In the genomic region with DNA sequence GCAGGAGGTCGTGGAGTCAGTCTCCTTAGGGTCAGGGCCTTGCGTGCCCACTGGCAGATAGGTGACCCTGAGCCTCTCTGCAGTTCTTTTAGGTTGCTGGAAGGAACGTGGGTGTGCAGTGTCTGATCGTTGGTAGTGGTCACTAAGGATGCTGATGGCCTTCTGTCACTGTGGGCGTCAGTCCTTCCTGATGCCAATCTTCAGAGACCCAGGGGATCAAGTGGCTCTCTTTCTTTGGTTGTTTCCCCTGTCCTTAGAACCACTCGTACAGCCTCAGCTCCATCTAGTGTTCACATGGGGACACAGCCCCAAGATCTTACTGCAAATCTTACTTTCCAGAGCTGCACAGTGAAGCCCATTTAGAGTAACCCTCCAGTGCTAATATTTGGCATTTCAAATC, we compare ENCODE assay signal across 8 mouse cellular contexts. TPM values are rescaled to one million over a fixed set of nuclear protein-coding genes. Genes with fewer than 3 reads are reported as not detected.
DNase-seq lines count a peak whose midpoint lies in the region; ATAC-seq and TF ChIP-seq lines count a peak whose summit lies in the region.

No protein-coding gene starts in this region.

- 0 out of 4 replicates have a peak, but pooled peaks of 1 of the 2 experiments have one; percentile 15 for TF ChIP-seq EP300 in MEL (IDR thresholded peaks at IDR 0.05; ENCODE audit: low read depth in 1 of 2, low read length in 2 of 2)

- H3K4me1 ChIP-seq in MEL (ENCODE audit: control insufficient read depth in 1 of 2, insufficient read depth in 2 of 2, low read length in 2 of 2), result peaks cover 3 to 11% of the 10 kb centered on the region in 2 experiments; a peak in 3 of 4 replicates
- H3K4me1 ChIP-seq in heart, embryonic 13.5 days, result peaks cover 25% of the 10 kb centered on the region
- peaks cover 28% of the 10 kb centered on the region for H3K4me1 ChIP-seq in lung, embryonic 15.5 days

- H3K9me3 ChIP-seq in MEL (replicated peaks; ENCODE audit: insufficient read depth, low read length), result no peaks in the 10 kb centered on the region
- no peaks in the 10 kb centered on the region for H3K9me3 ChIP-seq in heart, embryonic 13.5 days
- H3K9me3 ChIP-seq in lung, embryonic 15.5 days, result no peaks in the 10 kb centered on the region

- H3K27ac ChIP-seq in MEL (ENCODE audit: control insufficient read depth, low read depth, low read length), result no peak overlapping the region
- peak overlapping the region; percentile 54; the same call in 1 of the 2 replicates for H3K27ac ChIP-seq in heart, embryonic 13.5 days (replicated peaks)
- H3K27ac ChIP-seq in lung, embryonic 15.5 days, result peak overlapping the region; percentile 66; the same call in 1 of the 2 replicates

- WGBS in heart, embryonic 13.5 days, result 36% methylated on average over 6 of the region's 6 CpGs
- 34% methylated on average over 6 of the region's 6 CpGs for WGBS in lung, embryonic 15.5 days

- H3K4me2 ChIP-seq in heart, embryonic 13.5 days, result no peak overlapping the region
- no peak overlapping the region for H3K4me2 ChIP-seq in lung, embryonic 15.5 days

- no peak overlapping the region for H3K9ac ChIP-seq in MEL (ENCODE audit: control insufficient read depth, low read depth, low read length, poor library complexity, severe bottlenecking)
- H3K9ac ChIP-seq in heart, embryonic 13.5 days, result 0 out of 2 replicates have a peak overlapping the region, but pooled peaks have one; percentile 21
- no peak overlapping the region for H3K9ac ChIP-seq in lung, embryonic 15.5 days

- ATAC-seq in heart, embryonic 13.5 days (ENCODE audit: extremely low read depth, insufficient number of reproducible peaks, low FRiP score, low TSS enrichment), result no peak
- no peak for ATAC-seq in lung, embryonic 15.5 days (ENCODE audit: borderline replicate concordance, extremely low read depth, low FRiP score, low TSS enrichment)
- ATAC-seq in neutrophil, adult 5-6 weeks (ENCODE audit: extremely low read depth, insufficient number of reproducible peaks, low FRiP score, poor library complexity, severe bottlenecking), result peak; percentile 70
- ATAC-seq in erythroid progenitor cell, adult 5-6 weeks (replicated peaks; ENCODE audit: low FRiP score, poor library complexity, severe bottlenecking), result no peak

- DNase-seq in CD4-positive, CD25-positive, alpha-beta regulatory T cell, adult 2 months (ENCODE audit: low read depth, low spot score), result peak; percentile 80
- DNase-seq in MEL (ENCODE audit: low read depth, low spot score), result peak; percentile 78
- DNase-seq in cerebellum, postnatal 36 days, result peak; percentile 54 to 64
- DNase-seq in kidney, postnatal 14 days, result peak; percentile 69

- peak; percentile 69 to 97 (median 87) for TF ChIP-seq CTCF in MEL (IDR thresholded peaks at IDR 0.05 in 2 of 3, conservative IDR thresholded peaks at IDR 0.05 in 1 of 3; ENCODE audit: control insufficient read depth in 1 of 3, insufficient read depth in 1 of 3, low read depth in 2 of 3, low read length in 3 of 3, poor library complexity in 1 of 3, severe bottlenecking in 1 of 3)

- H3K27me3 ChIP-seq in MEL (ENCODE audit: control insufficient read depth in 1 of 2, insufficient read depth in 2 of 2, low read length in 2 of 2), result no peaks in the 10 kb centered on the region
- H3K27me3 ChIP-seq in heart, embryonic 13.5 days (replicated peaks), result 0 out of 2 replicates have a peak, but pooled peaks cover 5% of the 10 kb centered on the region
- H3K27me3 ChIP-seq in lung, embryonic 15.5 days, result 0 out of 2 replicates have a peak, but pooled peaks cover 5% of the 10 kb centered on the region

- H3K36me3 ChIP-seq in MEL (ENCODE audit: control insufficient read depth in 1 of 2, insufficient read depth in 2 of 2, low read length in 2 of 2), result 0 out of 4 replicates have a peak, but pooled peaks cover 0 to 3% of the 10 kb centered on the region in 2 experiments
- H3K36me3 ChIP-seq in heart, embryonic 13.5 days, result peaks cover 9% of the 10 kb centered on the region
- H3K36me3 ChIP-seq in lung, embryonic 15.5 days, result no peaks in the 10 kb centered on the region; the same call in none of the 2 replicates

- peak; percentile 99 for TF ChIP-seq RAD21 in MEL (IDR thresholded peaks at IDR 0.05; ENCODE audit: low read depth, low read length)

- no peak overlapping the region for H3K4me3 ChIP-seq in MEL (ENCODE audit: control insufficient read depth in 1 of 2, insufficient read depth in 1 of 2, low read depth in 2 of 2, low read length in 2 of 2)
- no peak overlapping the region for H3K4me3 ChIP-seq in heart, embryonic 13.5 days
- H3K4me3 ChIP-seq in lung, embryonic 15.5 days, result no peak overlapping the region

- no peaks in the 10 kb centered on the region for H3K79me2 ChIP-seq in MEL (ENCODE audit: control insufficient read depth, insufficient read depth, low read length, poor library complexity)

- no peak for TF ChIP-seq POLR2A in MEL (IDR thresholded peaks at IDR 0.05; ENCODE audit: control insufficient read depth in 1 of 2, insufficient read depth in 1 of 2, low read depth in 1 of 2, low read length in 2 of 2, poor library complexity in 1 of 2)

TF ChIP-seq in MEL, 35 proteins besides CTCF, POLR2A, EP300 and RAD21:
- TF ChIP-seq HCFC1 (IDR thresholded peaks at IDR 0.05; ENCODE audit: low read depth, low read length) (0 out of 2 replicates have a peak, but pooled peaks have one; percentile 38), SIN3A (IDR thresholded peaks at IDR 0.05; ENCODE audit: low read length) (peak; percentile 59), NRF1 (IDR thresholded peaks at IDR 0.05; ENCODE audit: insufficient read depth, low read depth, low read length, poor library complexity, severe bottlenecking) (no peak), ZC3H11A (IDR thresholded peaks at IDR 0.05; ENCODE audit: low read depth, low read length) (peak; percentile 96), NELFE (IDR thresholded peaks at IDR 0.05; ENCODE audit: low read depth, low read length) (no peak), MAFK (IDR thresholded peaks at IDR 0.05; ENCODE audit: borderline replicate concordance, low read depth, low read length) (no peak), SMC3 (IDR thresholded peaks at IDR 0.05; ENCODE audit: low read depth, low read length) (peak; percentile 96), MXI1 (IDR thresholded peaks at IDR 0.05; ENCODE audit: low read depth, low read length) (no peak; the same call in 1 of the 2 replicates)

RNA-seq across cellular contexts. Expression of gene Blm, which starts 49.1 kb away (rescaled TPM):
- 24.6 and 28.5 TPM in 2 replicates for total RNA-seq in MEL (2012; rRNA removed)
- polyA plus RNA-seq in MEL (2012; ENCODE audit: insufficient read depth in 1 of 2, insufficient read length in 2 of 2, low read depth in 1 of 2, low replicate concordance in 2 of 2, missing spikeins in 1 of 2), result 10 to 100 TPM; 52.0 to 83.8 TPM
- 16.4 and 17.1 TPM in 2 replicates for polyA plus RNA-seq in heart, embryonic 13.5 days (2015; fragmentation: Nextera tagmentation; extraction: Ambion mirVana)
- polyA plus RNA-seq in lung, embryonic 15.5 days (2015; fragmentation: Nextera tagmentation; extraction: Ambion mirVana), result 28.0 and 29.6 TPM in 2 replicates
- total RNA-seq in neutrophil, adult 5-6 weeks (2017), result 8.4 and 9.8 TPM in 2 replicates
- 276 and 327 TPM in 2 replicates for total RNA-seq in erythroid progenitor cell, adult 5-6 weeks (2015; ENCODE audit: low replicate concordance)
- 196 and 224 TPM in 2 replicates for total RNA-seq in erythroid progenitor cell, adult 5-6 weeks (2017; ENCODE audit: low replicate concordance)
